Mouse (Mus musculus) induced T-regulatory cell, adult 2 months (primary cell): ENCODE data around the gene Bicral.
"Not testable (repeated sequence)": the region's sequence is repeated elsewhere in the genome, so short reads cannot be mapped to it uniquely, and the experiment has no call there.

ENCODE experiments used
- DNase-seq: peaks from one replicate; pipeline ENCODE4 v3.0.0-alpha.2; 2012; ENCODE audit warnings: low read depth

Gene Bicral

DNA sequence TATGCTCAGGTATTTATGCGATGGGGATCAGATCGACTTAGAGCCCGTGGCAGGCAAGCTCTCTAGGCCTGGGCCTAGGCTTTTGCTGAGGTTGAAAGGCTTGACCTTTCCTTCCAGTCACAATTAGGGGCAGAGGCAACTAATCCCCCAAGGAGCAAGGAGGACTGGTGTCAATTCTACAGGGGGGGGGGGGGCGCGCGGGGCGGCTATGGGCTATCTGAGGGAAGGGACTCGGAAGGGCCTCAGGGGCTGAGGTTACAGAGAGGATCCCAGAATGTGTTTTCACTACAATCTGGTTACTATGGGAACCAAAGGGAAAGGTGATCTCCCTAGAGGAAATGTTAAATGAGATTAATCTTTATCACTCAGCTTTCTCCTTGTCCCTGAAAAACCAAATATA lies 60.9 kb downstream of the Bicral start:
- no peak for DNase-seq

- no peak for DNase-seq
Observed at GRCm38 (mm10) chr17:46796743-46797142, 61.5 kb downstream of the Bicral start.

GRCm38 (mm10) chr17:46792963-46793362 lies 65.3 kb downstream of the Bicral start:
- no peak for DNase-seq

GRCm38 (mm10) chr17:46787974-46788373 lies 70.3 kb downstream of the Bicral start:
- not testable (repeated sequence) for DNase-seq

- no peak for DNase-seq
Observed at GRCm38 (mm10) chr17:46786952-46787351, 71.3 kb downstream of the Bicral start.

- no peak for DNase-seq
Observed at GRCm38 (mm10) chr17:46783222-46783565, 75.1 kb downstream of the Bicral start.

DNA sequence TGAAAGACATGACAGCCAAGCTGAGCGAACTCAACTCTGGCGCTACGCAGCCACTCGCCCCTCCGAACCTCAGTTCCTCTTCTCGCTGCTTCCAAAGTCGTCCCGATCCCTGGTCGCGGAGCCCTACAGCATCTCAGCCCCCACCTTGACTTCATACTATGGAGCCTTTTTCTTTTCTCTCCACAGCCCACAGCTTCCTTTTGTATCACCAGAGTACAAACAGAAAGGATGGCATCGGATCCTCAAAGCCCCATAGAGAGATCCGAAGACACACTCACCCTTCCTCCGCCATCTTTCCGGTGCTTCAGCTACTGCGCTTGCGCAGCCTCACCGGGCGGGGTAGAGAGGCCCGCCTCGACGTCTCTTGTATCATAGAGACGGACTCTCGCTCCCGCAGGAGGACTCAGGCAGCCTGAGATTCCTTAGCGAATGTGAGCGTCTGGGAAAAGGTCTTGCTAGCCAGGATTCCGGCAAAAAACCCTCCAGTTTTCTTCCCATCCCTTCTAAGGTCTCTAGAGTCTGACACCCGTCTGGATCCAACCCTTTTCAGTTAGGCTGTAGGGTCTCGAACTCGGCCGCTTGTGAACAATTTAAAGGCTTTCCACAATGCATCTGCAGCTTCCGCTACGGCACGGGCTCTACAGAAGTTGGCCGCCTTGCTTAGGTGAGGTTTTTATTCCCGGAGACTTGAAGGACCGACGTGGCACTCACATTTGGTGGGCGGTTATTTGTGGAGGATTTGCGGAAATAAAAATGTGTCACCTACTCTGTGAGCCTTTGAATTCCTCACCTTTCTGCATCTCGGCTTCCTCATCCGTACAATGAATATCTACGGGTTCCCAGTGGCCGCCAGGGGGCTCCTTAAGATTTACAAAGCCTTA lies 75.7 kb downstream of the Bicral start, which contains the start of gene Rpl7l1:
Gene Rpl7l1 (minus strand): TSS at position 332 of the 881 bp plus-strand sequence.
- DNase-seq, result peak; percentile 97

DNA sequence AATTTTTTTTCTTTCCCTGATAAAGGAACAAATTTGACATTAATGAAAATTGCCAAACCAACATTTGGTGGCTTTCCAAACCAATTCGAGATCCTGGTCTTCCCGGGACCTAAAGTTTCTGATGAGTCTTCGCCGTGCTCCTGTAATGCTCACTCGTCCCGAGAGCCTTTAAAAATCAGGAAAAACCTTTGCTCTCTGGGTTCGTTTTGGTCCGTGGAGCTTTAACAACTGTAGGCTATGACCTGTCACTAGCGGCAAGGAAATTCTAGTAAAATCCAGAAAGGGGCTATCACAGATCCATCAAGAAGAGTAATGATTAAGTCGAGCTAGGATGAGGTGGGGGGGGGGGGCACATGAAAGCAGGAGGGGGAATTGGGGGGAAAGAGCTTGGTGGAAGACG lies 76.4 kb downstream of the Bicral start:
- DNase-seq, result no peak

- no peak for DNase-seq
Observed at GRCm38 (mm10) chr17:46776087-46776486, 82.2 kb downstream of the Bicral start.

GRCm38 (mm10) chr17:46775070-46775469 lies 83.2 kb downstream of the Bicral start:
- no peak for DNase-seq

- no peak for DNase-seq
Observed at GRCm38 (mm10) chr17:46774131-46774472, 84.2 kb downstream of the Bicral start.

GRCm38 (mm10) chr17:46773278-46774130 lies 84.8 kb downstream of the Bicral start:
- DNase-seq, result peak; percentile 55

GRCm38 (mm10) chr17:46772404-46773277 lies 85.6 kb downstream of the Bicral start, which contains the start of gene 2310039H08Rik:
Gene 2310039H08Rik, plus strand, starts transcription at chr17:46772635.
- peak; percentile 92 for DNase-seq

DNA sequence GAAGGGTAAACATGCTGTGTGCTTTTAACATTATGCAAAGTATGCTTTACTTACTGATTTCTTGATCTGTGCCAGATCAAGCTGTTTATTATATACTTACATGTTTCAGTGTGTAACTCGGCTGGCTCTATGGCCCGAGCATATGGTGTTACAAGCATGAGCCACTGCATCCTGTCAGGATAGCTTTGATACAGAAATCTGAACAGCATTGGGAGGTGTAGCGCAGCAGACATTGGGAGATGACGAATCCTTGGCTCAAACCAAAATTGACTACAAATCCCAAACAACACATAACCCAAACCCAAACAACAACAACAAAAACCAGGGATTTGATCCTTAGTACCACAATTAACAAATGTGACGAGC lies 86.3 kb downstream of the Bicral start:
- no peak for DNase-seq

DNA sequence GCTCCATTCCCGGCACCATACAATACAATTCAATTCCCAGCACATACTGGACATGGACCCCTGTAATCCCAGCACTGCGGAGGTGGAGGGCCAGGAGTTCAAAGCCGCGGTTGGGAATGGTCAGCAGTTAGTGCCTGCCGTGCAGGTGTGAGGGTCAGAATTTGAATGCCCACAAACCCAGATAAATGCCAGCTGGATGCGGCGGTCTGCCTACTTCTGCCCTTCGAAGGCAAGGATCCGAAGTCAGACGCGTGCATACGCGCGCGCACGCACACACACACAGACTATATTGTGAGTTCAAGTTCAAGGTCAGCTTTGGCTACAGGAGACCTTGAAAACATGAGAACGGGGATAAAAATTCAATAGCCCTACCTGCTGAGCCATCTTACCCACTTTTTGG lies 86.7 kb downstream of the Bicral start:
- DNase-seq, result no peak

DNA sequence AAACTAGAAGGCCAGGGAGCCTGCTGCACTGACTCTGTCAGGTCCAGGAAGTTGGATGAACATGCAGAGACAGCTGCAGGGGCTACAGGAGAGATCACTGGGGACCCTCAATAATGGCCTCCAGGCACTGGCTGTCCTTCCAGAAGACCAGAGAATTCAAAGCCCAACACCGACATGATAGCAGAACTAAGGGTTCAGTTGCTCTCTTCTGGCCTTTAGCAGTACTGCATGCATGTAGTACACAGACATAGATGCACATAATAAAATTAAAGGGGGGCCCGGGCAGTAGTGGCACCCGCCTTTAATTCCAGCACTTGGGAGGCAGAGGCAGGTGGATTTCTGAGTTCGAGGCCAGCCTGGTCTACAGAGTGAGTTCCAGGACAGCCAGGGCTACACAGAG lies 87.3 kb downstream of the Bicral start:
- DNase-seq, result no peak

DNA sequence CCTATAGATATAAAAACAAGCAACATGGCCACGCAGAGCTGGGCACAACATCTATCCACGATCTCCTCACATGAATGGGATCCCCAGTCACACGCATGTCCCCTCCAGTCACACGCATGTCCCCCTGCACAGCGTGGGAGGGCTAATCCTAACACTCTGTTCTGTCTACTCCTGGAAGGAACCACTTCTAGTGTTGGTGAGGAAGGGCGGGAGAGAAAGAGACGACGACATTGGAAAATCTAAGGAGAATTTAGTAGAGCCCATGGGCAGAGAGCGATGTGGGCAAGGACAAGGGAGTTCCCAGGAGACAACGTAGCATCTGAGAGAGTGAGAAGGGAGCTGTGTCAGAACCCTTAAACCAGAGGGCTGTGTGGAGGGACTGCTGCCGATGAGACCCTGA lies 87.7 kb downstream of the Bicral start:
- no peak for DNase-seq

DNA sequence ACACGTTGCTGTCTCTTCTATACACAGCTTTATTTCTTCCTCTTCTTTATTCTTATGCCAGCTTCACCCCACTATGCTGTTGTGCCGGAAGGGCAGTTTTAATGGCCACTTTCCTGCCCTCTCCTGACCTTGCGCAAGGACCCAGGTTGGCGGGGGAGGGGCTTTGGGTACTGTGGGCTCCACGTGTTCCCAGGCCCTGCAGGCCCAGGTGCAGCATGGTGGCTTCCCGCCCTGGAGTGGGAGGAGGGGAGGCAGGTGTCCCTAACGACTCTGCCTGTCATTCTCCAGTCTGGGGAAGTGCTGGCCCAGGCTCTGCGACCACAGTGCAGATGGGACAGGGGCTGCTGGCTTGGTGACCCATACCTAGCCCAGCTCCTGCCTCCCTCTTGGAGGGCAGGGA lies 90.4 kb downstream of the Bicral start:
- no peak for DNase-seq

DNA sequence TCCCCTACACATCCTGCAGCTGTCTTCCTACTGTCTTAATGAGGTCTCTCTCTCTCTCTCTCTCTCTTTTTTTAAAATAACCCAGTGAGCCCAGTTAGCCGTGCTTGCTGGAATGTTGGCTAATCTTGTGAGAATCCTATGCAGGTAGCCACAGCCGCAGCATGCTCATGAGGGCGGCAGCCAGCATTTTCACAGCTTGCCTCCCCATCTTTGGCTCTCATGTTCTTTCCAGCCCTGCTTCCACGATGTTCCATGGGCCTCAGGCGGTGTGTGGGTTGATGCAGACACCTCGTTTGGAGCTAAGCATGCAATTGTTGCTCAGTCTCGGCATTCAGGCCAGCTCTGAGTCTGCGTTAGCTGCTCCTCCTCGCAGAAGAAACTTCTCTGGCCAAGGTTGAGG lies 93.4 kb downstream of the Bicral start:
- not testable (repeated sequence) for DNase-seq

DNA sequence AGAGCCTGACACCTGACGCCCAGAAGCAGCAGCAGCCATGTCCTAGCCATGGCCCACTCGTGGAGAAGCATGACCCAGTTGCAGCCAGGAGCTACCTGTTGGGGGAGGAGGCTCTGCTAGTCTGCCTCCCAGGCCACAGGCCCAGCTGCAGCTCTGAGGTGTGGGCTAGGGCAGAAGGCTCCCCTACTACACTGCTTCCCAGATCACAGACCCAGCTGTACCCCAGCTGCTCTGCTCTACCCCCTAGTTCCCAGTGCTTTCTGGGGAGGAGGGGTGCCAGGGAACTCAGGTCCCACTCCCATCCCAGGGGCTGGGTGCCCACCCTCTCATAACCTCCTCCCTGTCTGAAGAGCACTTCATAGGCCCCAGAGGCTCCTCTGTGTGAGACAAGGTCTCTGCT lies 94.7 kb downstream of the Bicral start, which contains the start of gene Ptcra:
Gene Ptcra (minus strand): TSS at position 169 of the 400 bp plus-strand sequence.
- DNase-seq, result no peak

DNA sequence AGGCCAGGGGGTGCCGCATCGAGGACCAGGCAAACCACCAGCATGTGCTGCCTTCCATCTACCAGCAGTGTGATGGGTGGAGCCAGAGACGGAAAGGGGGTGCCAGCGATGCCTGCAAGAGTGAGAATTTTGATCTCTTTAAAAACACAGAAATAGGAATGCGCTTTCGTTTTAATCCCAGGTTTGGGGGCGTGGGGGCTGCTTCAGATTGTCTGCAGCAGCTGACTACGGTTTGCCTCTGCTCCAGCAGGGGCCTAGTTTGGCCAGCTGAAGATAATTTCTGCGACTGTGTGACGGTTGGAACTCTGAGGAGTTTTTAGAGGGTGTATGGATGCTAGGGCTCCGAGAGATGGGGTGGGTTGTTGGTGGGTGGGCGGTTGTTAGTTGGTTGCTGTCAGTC lies 99.5 kb downstream of the Bicral start:
- no peak for DNase-seq
